Mouse (Mus musculus): ENCODE data around the gene Wdr63. TPM values are rescaled to one million over a fixed set of nuclear protein-coding genes. Genes with fewer than 3 reads are reported as not detected.

Gene Wdr63
- polyA plus RNA-seq, 1 experiment from 2014 or later: 0.62 TPM

DNA sequence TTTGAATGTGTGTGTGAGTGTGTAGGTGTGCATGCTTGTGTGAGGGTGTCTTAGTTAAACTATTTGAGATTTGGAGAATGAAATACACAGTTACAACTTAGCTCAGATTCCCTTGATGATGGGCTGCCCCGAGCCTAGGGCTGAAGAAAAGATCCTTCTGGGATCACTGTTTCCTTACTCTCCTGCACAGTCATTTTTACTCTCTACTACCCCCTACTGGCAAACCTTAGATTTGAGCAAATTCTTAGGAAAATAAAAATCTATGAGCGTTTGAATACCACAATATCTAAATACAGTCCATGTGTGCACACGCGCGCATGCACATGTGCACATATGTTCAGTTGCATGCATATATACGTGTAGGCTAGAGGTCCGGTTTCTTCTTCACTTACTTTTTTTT lies 35.1 kb downstream of the Wdr63 start:
- H3K4me3 ChIP-seq (replicated peaks; ENCODE audit: low read length): no peak overlapping the region
- no peaks in the 10 kb centered on the region for H3K4me1 ChIP-seq (replicated peaks; ENCODE audit: control insufficient read depth, insufficient read depth, low read length)
- WGBS: 73% methylated on average over 7 of the region's 7 CpGs
- peak; percentile 64 for ATAC-seq
- no peak overlapping the region for H3K4me2 ChIP-seq (ENCODE audit: low read length)
- no peak overlapping the region for H3K9ac ChIP-seq (replicated peaks; ENCODE audit: low read depth, low read length)
- no peak overlapping the region for H3K27ac ChIP-seq (ENCODE audit: low read length)
- no peaks in the 10 kb centered on the region for H3K9me3 ChIP-seq (ENCODE audit: control insufficient read depth, low read length)
- no peaks in the 10 kb centered on the region for H3K27me3 ChIP-seq (replicated peaks; ENCODE audit: control insufficient read depth, insufficient read depth, low read length)
- H3K36me3 ChIP-seq (ENCODE audit: control insufficient read depth, insufficient read depth): no peaks in the 10 kb centered on the region

DNA sequence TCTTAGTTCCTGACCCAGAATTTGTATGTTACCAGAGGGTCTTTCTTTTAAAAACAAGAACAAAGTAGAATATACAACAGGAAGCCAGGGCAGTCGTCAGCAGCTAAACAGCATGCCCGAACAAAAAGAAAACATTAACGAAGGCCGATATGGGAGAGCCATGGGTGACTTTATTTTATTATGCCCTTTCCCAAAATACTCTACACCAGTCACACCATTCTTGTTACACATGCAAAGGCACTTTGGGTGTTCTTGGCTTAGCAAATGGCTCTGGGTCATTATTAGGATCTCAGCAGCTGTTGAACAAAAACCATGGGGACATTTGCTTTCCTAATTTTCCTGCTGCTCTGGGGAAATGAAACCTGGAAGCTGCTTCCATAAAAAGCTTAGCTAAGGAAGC lies 38.7 kb downstream of the Wdr63 start:
- H3K4me3 ChIP-seq (replicated peaks; ENCODE audit: low read length): no peak overlapping the region
- no peak overlapping the region for H3K27ac ChIP-seq (ENCODE audit: low read length)
- no peak for ATAC-seq
- H3K36me3 ChIP-seq (ENCODE audit: control insufficient read depth, insufficient read depth): no peaks in the 10 kb centered on the region
- H3K27me3 ChIP-seq (replicated peaks; ENCODE audit: control insufficient read depth, insufficient read depth, low read length): no peaks in the 10 kb centered on the region
- H3K9ac ChIP-seq (replicated peaks; ENCODE audit: low read depth, low read length): no peak overlapping the region
- 55% methylated on average over 4 of the region's 4 CpGs for WGBS
- no peak overlapping the region for H3K4me2 ChIP-seq (ENCODE audit: low read length)
- H3K4me1 ChIP-seq (replicated peaks; ENCODE audit: control insufficient read depth, insufficient read depth, low read length): no peaks in the 10 kb centered on the region
- H3K9me3 ChIP-seq (ENCODE audit: control insufficient read depth, low read length): no peaks in the 10 kb centered on the region

DNA sequence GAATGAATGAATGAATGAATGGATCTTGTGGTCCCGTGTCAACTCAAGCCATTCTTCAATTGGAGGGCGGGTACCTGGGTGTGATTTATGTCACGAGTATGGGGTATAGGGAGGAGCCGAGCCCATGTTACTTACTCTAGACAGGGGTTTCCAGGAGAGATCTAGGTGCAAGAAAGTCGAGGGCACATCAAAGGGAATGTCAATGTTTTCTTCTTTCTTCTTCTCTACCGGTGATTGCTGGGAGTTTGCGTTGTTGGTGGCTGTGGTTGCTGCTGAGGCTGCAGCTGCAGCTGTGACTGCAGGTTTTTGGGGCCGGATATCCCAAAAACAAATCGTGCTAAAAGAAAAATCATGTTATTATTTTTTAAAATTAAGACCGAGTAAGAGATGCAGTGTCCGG lies 44.8 kb downstream of the Wdr63 start:
- Histone ChIP-seq H3K4me1 (replicated peaks; ENCODE audit: control insufficient read depth, insufficient read depth, low read length) (no peaks in the 10 kb centered on the region), H3K36me3 (ENCODE audit: control insufficient read depth, insufficient read depth) (no peaks in the 10 kb centered on the region), H3K9ac (replicated peaks; ENCODE audit: low read depth, low read length) (no peak overlapping the region), H3K27me3 (replicated peaks; ENCODE audit: control insufficient read depth, insufficient read depth, low read length) (no peaks in the 10 kb centered on the region), H3K4me2 (ENCODE audit: low read length) (no peak overlapping the region), H3K9me3 (ENCODE audit: control insufficient read depth, low read length) (no peaks in the 10 kb centered on the region), H3K4me3 (replicated peaks; ENCODE audit: low read length) (no peak overlapping the region), H3K27ac (ENCODE audit: low read length) (no peak overlapping the region)
- no peak for ATAC-seq
- WGBS: 90% methylated on average over 11 of the region's 11 CpGs

DNA sequence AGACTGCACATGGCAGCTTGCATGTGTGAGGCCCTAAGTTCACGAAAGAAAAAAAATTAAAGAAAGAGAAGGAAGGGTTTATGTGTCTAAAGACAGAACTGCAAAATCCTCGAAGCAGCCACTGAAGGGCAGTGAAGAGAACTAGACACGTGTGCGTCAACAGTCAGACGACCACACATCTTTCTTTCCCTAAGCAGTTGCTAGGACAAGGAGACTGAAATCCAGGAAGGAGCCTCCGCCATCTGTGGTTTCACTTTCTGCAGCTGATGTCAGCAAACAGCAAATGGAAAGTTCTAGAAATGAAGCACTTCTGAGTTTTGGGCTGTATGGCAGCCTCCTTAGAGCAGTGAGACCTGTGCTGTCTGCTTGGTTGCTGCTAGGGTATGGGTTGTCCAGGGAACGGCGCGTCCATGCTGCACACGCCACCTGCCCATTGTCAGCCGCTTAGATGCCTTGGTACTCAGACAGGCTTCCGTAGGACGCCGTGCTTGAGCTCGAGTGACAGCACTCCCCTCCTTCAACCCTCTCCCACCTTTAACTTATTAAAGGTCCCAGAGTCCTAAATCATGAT lies 48.5 kb downstream of the Wdr63 start:
- H3K4me3 ChIP-seq (replicated peaks; ENCODE audit: low read length): no peak overlapping the region
- H3K27me3 ChIP-seq (replicated peaks; ENCODE audit: control insufficient read depth, insufficient read depth, low read length): no peaks in the 10 kb centered on the region
- H3K36me3 ChIP-seq (ENCODE audit: control insufficient read depth, insufficient read depth): no peaks in the 10 kb centered on the region
- no peak overlapping the region for H3K4me2 ChIP-seq (ENCODE audit: low read length)
- 84% methylated on average over 15 of the region's 15 CpGs for WGBS
- no peak overlapping the region for H3K9ac ChIP-seq (replicated peaks; ENCODE audit: low read depth, low read length)
- H3K9me3 ChIP-seq (ENCODE audit: control insufficient read depth, low read length): no peaks in the 10 kb centered on the region
- H3K4me1 ChIP-seq (replicated peaks; ENCODE audit: control insufficient read depth, insufficient read depth, low read length): no peaks in the 10 kb centered on the region
- ATAC-seq: no peak
- H3K27ac ChIP-seq (ENCODE audit: low read length): no peak overlapping the region

DNA sequence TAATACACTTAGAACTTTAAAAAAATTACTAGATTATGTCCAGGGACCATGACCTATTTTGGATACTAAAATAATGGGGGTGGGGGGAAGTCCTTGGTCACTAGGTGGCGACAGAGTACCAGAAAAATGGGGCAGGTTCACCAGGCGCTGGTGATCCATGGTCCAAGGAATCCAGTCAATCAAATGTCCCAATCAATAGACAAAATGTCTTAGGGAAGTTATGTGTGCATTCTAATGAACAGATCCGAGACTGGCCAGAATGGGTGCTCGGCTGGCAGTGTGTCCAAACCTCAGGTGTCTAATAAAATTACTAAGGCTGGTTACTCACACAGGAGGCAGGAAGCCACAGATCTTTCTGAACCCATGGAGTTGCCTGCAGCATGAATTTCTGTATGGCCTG lies 49.7 kb downstream of the Wdr63 start:
- H3K27me3 ChIP-seq (replicated peaks; ENCODE audit: control insufficient read depth, insufficient read depth, low read length): no peaks in the 10 kb centered on the region

DNA sequence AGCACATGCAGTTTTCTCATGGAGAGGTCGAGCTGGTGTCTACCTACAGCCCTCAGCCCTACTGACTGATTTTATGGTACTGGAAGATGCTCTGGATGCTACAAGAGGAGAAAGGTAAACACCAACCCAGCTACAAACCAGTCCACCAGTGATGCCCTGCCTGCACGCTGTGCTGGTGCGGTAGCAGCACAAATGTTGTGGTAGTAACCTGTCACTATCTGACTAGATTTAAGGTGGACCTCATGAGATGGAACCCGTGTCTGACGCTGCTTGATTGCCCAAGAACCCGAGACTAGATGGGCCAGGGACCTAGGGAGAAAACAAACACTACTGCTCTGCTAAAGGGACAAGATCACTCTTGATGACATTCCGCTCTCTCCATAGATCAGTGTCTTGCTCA lies 50.8 kb downstream of the Wdr63 start:
- no peaks in the 10 kb centered on the region for H3K4me1 ChIP-seq (replicated peaks; ENCODE audit: control insufficient read depth, insufficient read depth, low read length)
- ATAC-seq: no peak
- no peak overlapping the region for H3K27ac ChIP-seq (ENCODE audit: low read length)
- H3K27me3 ChIP-seq (replicated peaks; ENCODE audit: control insufficient read depth, insufficient read depth, low read length): no peaks in the 10 kb centered on the region
- H3K9me3 ChIP-seq (ENCODE audit: control insufficient read depth, low read length): no peaks in the 10 kb centered on the region
- WGBS: 85% methylated on average over 7 of the region's 7 CpGs
- no peak overlapping the region for H3K4me2 ChIP-seq (ENCODE audit: low read length)
- H3K4me3 ChIP-seq (replicated peaks; ENCODE audit: low read length): no peak overlapping the region
- no peak overlapping the region for H3K9ac ChIP-seq (replicated peaks; ENCODE audit: low read depth, low read length)
- H3K36me3 ChIP-seq (ENCODE audit: control insufficient read depth, insufficient read depth): no peaks in the 10 kb centered on the region

More for the DNA sequence above, 49.7 kb downstream of the Wdr63 start:
- Histone ChIP-seq H3K4me2 (ENCODE audit: low read length) (no peak overlapping the region), H3K27ac (ENCODE audit: low read length) (no peak overlapping the region), H3K9ac (replicated peaks; ENCODE audit: low read depth, low read length) (no peak overlapping the region), H3K4me3 (replicated peaks; ENCODE audit: low read length) (no peak overlapping the region), H3K4me1 (replicated peaks; ENCODE audit: control insufficient read depth, insufficient read depth, low read length) (no peaks in the 10 kb centered on the region), H3K9me3 (ENCODE audit: control insufficient read depth, low read length) (no peaks in the 10 kb centered on the region), H3K36me3 (ENCODE audit: control insufficient read depth, insufficient read depth) (no peaks in the 10 kb centered on the region)
- WGBS: 11% methylated on average over 4 of the region's 4 CpGs
- ATAC-seq: 0 out of 2 replicates have a peak, but pooled peaks have one; percentile 49

DNA sequence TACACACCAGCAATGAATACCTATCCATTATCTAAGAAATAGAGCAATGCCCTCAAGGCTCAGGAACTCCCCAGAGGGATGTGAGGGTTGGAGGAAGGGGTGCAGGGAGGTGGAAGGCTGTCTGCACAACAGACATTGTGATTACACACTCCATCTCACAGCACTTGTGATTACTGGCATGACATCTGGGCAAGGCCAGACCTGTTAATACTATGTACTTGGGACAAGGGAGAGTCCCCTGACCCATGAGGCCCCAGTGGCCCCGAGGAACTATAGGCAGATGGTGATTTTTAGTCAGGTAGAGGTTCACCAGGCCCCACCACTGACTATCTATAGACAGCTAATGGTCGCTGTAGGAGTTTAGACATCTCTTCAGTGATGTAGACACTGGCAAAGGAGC lies 54.1 kb downstream of the Wdr63 start:
- H3K4me2 ChIP-seq (ENCODE audit: low read length): no peak overlapping the region
- H3K9me3 ChIP-seq (ENCODE audit: control insufficient read depth, low read length): no peaks in the 10 kb centered on the region
- H3K4me3 ChIP-seq (replicated peaks; ENCODE audit: low read length): no peak overlapping the region
- H3K36me3 ChIP-seq (ENCODE audit: control insufficient read depth, insufficient read depth): no peaks in the 10 kb centered on the region
- no peaks in the 10 kb centered on the region for H3K27me3 ChIP-seq (replicated peaks; ENCODE audit: control insufficient read depth, insufficient read depth, low read length)
- H3K4me1 ChIP-seq (replicated peaks; ENCODE audit: control insufficient read depth, insufficient read depth, low read length): peaks cover 7% of the 10 kb centered on the region
- no peak overlapping the region for H3K27ac ChIP-seq (ENCODE audit: low read length)
- no peak overlapping the region for H3K9ac ChIP-seq (replicated peaks; ENCODE audit: low read depth, low read length)
- ATAC-seq: no peak
- 82% methylated on average over 2 of the region's 2 CpGs for WGBS

DNA sequence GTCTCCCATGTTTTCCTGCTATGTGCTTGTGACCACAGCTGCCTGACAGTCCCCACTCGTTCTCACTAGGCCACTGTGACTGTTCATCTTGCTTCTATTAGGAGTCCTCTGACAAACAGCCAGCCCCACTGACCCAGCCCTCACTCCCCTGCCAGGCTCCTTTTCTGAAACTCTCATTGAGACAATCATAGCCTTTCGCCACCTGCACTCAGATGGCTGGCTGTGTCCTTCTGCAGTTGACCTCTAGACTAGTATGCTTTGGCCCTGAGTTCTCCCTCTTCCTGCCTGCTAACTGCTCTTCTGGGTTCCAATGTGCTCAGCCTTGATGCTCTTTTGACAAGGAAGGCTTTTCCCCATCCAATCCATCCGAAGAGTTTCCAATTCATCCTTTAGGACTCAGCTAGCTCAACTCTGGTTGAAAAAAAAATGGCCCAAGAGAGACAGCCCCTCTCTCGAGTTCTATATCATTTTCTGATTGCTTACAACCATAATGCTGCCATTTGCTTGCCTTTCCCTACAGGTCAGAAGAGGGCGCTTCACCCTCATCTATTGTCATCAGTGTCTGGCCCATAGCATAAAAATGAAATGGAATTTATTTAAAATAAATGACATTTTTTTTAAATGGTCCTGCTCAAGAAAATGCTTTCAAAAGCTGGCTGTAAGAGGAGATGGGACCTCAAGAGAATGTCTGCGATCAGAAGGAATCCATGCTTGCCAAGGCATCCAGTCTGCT lies 54.7 kb downstream of the Wdr63 start:
- H3K4me1 ChIP-seq (replicated peaks; ENCODE audit: control insufficient read depth, insufficient read depth, low read length): peaks cover 7% of the 10 kb centered on the region
- no peaks in the 10 kb centered on the region for H3K36me3 ChIP-seq (ENCODE audit: control insufficient read depth, insufficient read depth)
- H3K27ac ChIP-seq (ENCODE audit: low read length): no peak overlapping the region
- H3K27me3 ChIP-seq (replicated peaks; ENCODE audit: control insufficient read depth, insufficient read depth, low read length): no peaks in the 10 kb centered on the region
- H3K4me2 ChIP-seq (ENCODE audit: low read length): no peak overlapping the region
- no peak for ATAC-seq
- no peak overlapping the region for H3K9ac ChIP-seq (replicated peaks; ENCODE audit: low read depth, low read length)
- no peak overlapping the region for H3K4me3 ChIP-seq (replicated peaks; ENCODE audit: low read length)
- H3K9me3 ChIP-seq (ENCODE audit: control insufficient read depth, low read length): no peaks in the 10 kb centered on the region
- 70% methylated on average over 6 of the region's 6 CpGs for WGBS

DNA sequence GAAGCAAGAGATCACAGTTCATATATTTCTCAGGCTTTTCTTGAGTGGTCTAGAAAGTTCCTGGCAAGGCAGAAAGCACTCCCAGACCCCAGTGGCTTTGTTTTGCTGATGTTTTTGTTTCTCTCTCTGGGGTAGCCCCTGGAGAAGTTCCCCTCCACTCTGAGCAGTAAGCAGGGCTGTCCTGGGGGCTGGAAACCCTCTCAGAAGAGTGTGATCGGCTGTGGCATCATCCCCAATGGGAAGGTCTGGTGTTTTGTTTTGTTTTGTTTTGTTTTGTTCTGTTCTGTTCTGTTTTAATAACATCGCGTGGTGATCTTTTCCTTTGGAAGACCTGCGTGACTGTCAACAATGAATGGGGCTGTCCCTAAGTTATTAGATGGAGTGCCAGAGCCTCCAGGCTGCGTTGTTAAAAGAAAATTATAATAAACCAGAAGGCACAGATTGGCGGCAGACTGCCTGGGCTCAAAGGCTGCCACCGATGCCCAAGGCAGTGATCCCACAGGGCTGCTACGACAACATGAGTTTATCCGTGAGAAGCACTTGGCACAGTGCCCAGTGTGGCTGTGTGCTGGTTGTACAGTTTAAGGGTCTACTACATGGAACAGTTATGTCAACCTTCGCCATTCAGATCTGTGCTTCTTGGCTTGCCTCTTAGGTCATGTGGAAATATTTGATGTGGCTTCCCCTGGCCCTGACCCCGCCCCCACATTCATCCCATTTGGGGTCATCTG lies 56.5 kb downstream of the Wdr63 start:
- H3K27ac ChIP-seq (ENCODE audit: low read length): no peak overlapping the region
- no peak overlapping the region for H3K4me3 ChIP-seq (replicated peaks; ENCODE audit: low read length)
- H3K4me2 ChIP-seq (ENCODE audit: low read length): 0 out of 2 replicates have a peak overlapping the region, but pooled peaks have one; percentile 11
- no peaks in the 10 kb centered on the region for H3K36me3 ChIP-seq (ENCODE audit: control insufficient read depth, insufficient read depth)
- H3K9me3 ChIP-seq (ENCODE audit: control insufficient read depth, low read length): no peaks in the 10 kb centered on the region
- 14% methylated on average over 11 of the region's 11 CpGs for WGBS
- no peaks in the 10 kb centered on the region for H3K27me3 ChIP-seq (replicated peaks; ENCODE audit: control insufficient read depth, insufficient read depth, low read length)
- H3K4me1 ChIP-seq (replicated peaks; ENCODE audit: control insufficient read depth, insufficient read depth, low read length): peaks cover 7% of the 10 kb centered on the region
- peak; percentile 89 for ATAC-seq
- H3K9ac ChIP-seq (replicated peaks; ENCODE audit: low read depth, low read length): no peak overlapping the region

Measured in forebrain, embryonic 16.5 days (tissue).